Mouse (Mus musculus) liver, embryonic 14.5 days (tissue): ENCODE data around the gene Tgtp1. TPM values are rescaled to one million over a fixed set of nuclear protein-coding genes. Genes with fewer than 3 reads are reported as not detected.

Experiments used
- polyA plus RNA-seq, 2 experiments: library from polyadenylated mRNA; depleted of rRNA in 1 of 2; stranded (reverse) in 1 of 2; unstranded in 1 of 2; fragments of >200 nt; fragmentation: Nextera tagmentation in 1 of 2; extraction: Ambion mirVana in 1 of 2; gene quantifications; 2 replicates each; pipeline versions ENCODE4 v1.2.1 to v1.2.3; 2012 to 2014

Gene Tgtp1
- polyA plus RNA-seq, 2 experiments, result 0.29 to 0.43 TPM

Other genes starting within 250 kb of the Tgtp1 start
- 1,100 and 1,184 TPM in 2 replicates for gene Rack1, start 193.8 kb downstream of the Tgtp1 start, polyA plus RNA-seq (2012; rRNA removed)
- 669 and 674 TPM in 2 replicates for gene Rack1, start 193.8 kb downstream of the Tgtp1 start, polyA plus RNA-seq (2014; fragmentation: Nextera tagmentation; extraction: Ambion mirVana)
- gene Trim41, start 176.8 kb downstream of the Tgtp1 start, polyA plus RNA-seq (2012; rRNA removed), result 8.2 and 9.2 TPM in 2 replicates
- 1.0 and 1.3 TPM in 2 replicates for gene Trim41, start 176.8 kb downstream of the Tgtp1 start, polyA plus RNA-seq (2014; fragmentation: Nextera tagmentation; extraction: Ambion mirVana)
- 0.09 and 0.23 TPM in 2 replicates for gene Trim7, start 168.0 kb downstream of the Tgtp1 start, polyA plus RNA-seq (2012; rRNA removed)
- 0.04 and 0.13 TPM in 2 replicates for gene Trim7, start 168.0 kb downstream of the Tgtp1 start, polyA plus RNA-seq (2014; fragmentation: Nextera tagmentation; extraction: Ambion mirVana)
- gene Gm12184, start 167.5 kb downstream of the Tgtp1 start, polyA plus RNA-seq (2012; rRNA removed), result 9.6 and 12.4 TPM in 2 replicates
- 1.6 and 2.8 TPM in 2 replicates for gene Gm12184, start 167.5 kb downstream of the Tgtp1 start, polyA plus RNA-seq (2014; fragmentation: Nextera tagmentation; extraction: Ambion mirVana)
- 7.6 and 10.4 TPM in 2 replicates for gene Irgm1, start 122.5 kb downstream of the Tgtp1 start, polyA plus RNA-seq (2012; rRNA removed)
- 15.1 and 16.6 TPM in 2 replicates for gene Irgm1, start 122.5 kb downstream of the Tgtp1 start, polyA plus RNA-seq (2014; fragmentation: Nextera tagmentation; extraction: Ambion mirVana)
- gene Gm5431, start 92.0 kb downstream of the Tgtp1 start, polyA plus RNA-seq (2012; rRNA removed), result 0.10 and 0.16 TPM in 2 replicates
- gene Gm5431, start 92.0 kb downstream of the Tgtp1 start, polyA plus RNA-seq (2014; fragmentation: Nextera tagmentation; extraction: Ambion mirVana), result 0.29 and 0.34 TPM in 2 replicates
- 0.71 and 1.3 TPM in 2 replicates for gene Psme2b, start 48.0 kb downstream of the Tgtp1 start, polyA plus RNA-seq (2012; rRNA removed)
- gene Psme2b, start 48.0 kb downstream of the Tgtp1 start, polyA plus RNA-seq (2014; fragmentation: Nextera tagmentation; extraction: Ambion mirVana), result 2.8 and 3.1 TPM in 2 replicates
- 0.08 and 0.10 TPM in 2 replicates for gene Olfr56, start 15.3 kb downstream of the Tgtp1 start, polyA plus RNA-seq (2012; rRNA removed)
- not detected in 2 replicates for gene Olfr56, start 15.3 kb downstream of the Tgtp1 start, polyA plus RNA-seq (2014; fragmentation: Nextera tagmentation; extraction: Ambion mirVana)
- 0.22 and 0.24 TPM in 2 replicates for gene 9930111J21Rik1, start 14.8 kb downstream of the Tgtp1 start, polyA plus RNA-seq (2012; rRNA removed)
- gene 9930111J21Rik1, start 14.8 kb downstream of the Tgtp1 start, polyA plus RNA-seq (2014; fragmentation: Nextera tagmentation; extraction: Ambion mirVana), result 0.61 and 0.64 TPM in 2 replicates
- 0.01 and 0.02 TPM in 2 replicates for gene Gm12185, start 1.9 kb downstream of the Tgtp1 start, polyA plus RNA-seq (2012; rRNA removed)
- gene Gm12185, start 1.9 kb downstream of the Tgtp1 start, polyA plus RNA-seq (2014; fragmentation: Nextera tagmentation; extraction: Ambion mirVana), result not detected in 2 replicates
- 0.34 and 0.56 TPM in 2 replicates for gene 9930111J21Rik2, start 57.1 kb upstream of the Tgtp1 start, polyA plus RNA-seq (2012; rRNA removed)
- 0.51 and 0.57 TPM in 2 replicates for gene 9930111J21Rik2, start 57.1 kb upstream of the Tgtp1 start, polyA plus RNA-seq (2014; fragmentation: Nextera tagmentation; extraction: Ambion mirVana)
- gene Tgtp2, start 70.0 kb upstream of the Tgtp1 start, polyA plus RNA-seq (2012; rRNA removed), result 0.06 and 0.27 TPM in 2 replicates
- gene Tgtp2, start 70.0 kb upstream of the Tgtp1 start, polyA plus RNA-seq (2014; fragmentation: Nextera tagmentation; extraction: Ambion mirVana), result 0.35 and 0.51 TPM in 2 replicates
- gene Ifi47, start 82.4 kb upstream of the Tgtp1 start, polyA plus RNA-seq (2012; rRNA removed), result 2.4 and 3.2 TPM in 2 replicates
- 6.2 and 7.6 TPM in 2 replicates for gene Ifi47, start 82.4 kb upstream of the Tgtp1 start, polyA plus RNA-seq (2014; fragmentation: Nextera tagmentation; extraction: Ambion mirVana)
- gene Olfr1396, start 120.7 kb upstream of the Tgtp1 start, polyA plus RNA-seq (2012; rRNA removed), result not detected in 2 replicates
- not detected in 2 replicates for gene Olfr1396, start 120.7 kb upstream of the Tgtp1 start, polyA plus RNA-seq (2014; fragmentation: Nextera tagmentation; extraction: Ambion mirVana)
- not detected in 2 replicates for gene Olfr1395, start 148.1 kb upstream of the Tgtp1 start, polyA plus RNA-seq (2012; rRNA removed)
- gene Olfr1395, start 148.1 kb upstream of the Tgtp1 start, polyA plus RNA-seq (2014; fragmentation: Nextera tagmentation; extraction: Ambion mirVana), result not detected in 2 replicates
- not detected in 2 replicates for gene Olfr1394, start 160.2 kb upstream of the Tgtp1 start, polyA plus RNA-seq (2012; rRNA removed)
- not detected in 2 replicates for gene Olfr1394, start 160.2 kb upstream of the Tgtp1 start, polyA plus RNA-seq (2014; fragmentation: Nextera tagmentation; extraction: Ambion mirVana)
- gene Btnl9, start 193.0 kb upstream of the Tgtp1 start, polyA plus RNA-seq (2012; rRNA removed), result 0.78 and 1.2 TPM in 2 replicates
- gene Btnl9, start 193.0 kb upstream of the Tgtp1 start, polyA plus RNA-seq (2014; fragmentation: Nextera tagmentation; extraction: Ambion mirVana), result 0.34 and 0.57 TPM in 2 replicates
- gene Zfp62, start 209.1 kb upstream of the Tgtp1 start, polyA plus RNA-seq (2012; rRNA removed), result 3.1 and 5.2 TPM in 2 replicates
- gene Zfp62, start 209.1 kb upstream of the Tgtp1 start, polyA plus RNA-seq (2014; fragmentation: Nextera tagmentation; extraction: Ambion mirVana), result 10.6 and 11.4 TPM in 2 replicates